Mouse (Mus musculus) midbrain, embryonic 12.5 days (tissue): ENCODE measurements around the gene Zfp579. TPM values are rescaled to one million over a fixed set of nuclear protein-coding genes. Genes with fewer than 3 reads are reported as not detected.
"Not testable (repeated sequence)": the region's sequence is repeated elsewhere in the genome, so short reads cannot be mapped to it uniquely, and the experiment has no call there.

Source experiments
- ATAC-seq: fragments of 200-750 bp; cut with Nextera tagmentation; 2 replicates; pipeline ENCODE4 v1.8.0; 2017; ENCODE audit warnings: low read depth, moderate TSS enrichment, moderate library complexity; ENCODE audit not compliant: low FRiP score
- H3K27ac ChIP-seq: fragments of 300-500 bp; sonication (generic); replicated peaks from 2 replicates; pipeline ENCODE4 v1.5.1; 2016; ENCODE audit warnings: mild to moderate bottlenecking
- H3K27me3 ChIP-seq: fragments of 300-500 bp; sonication (generic); 2 replicates; pipeline ENCODE4 v1.6.1; 2016; ENCODE audit warnings: mild to moderate bottlenecking
- H3K36me3 ChIP-seq: fragments of 300-500 bp; sonication (generic); 2 replicates; pipeline ENCODE4 v1.6.1; 2016
- H3K4me1 ChIP-seq: fragments of 300-500 bp; sonication (generic); 2 replicates; pipeline ENCODE4 v1.6.1; 2016
- H3K4me2 ChIP-seq: fragments of 300-500 bp; sonication (generic); replicated peaks from 2 replicates; pipeline ENCODE4 v1.6.1; 2016; ENCODE audit warnings: mild to moderate bottlenecking, moderate library complexity
- H3K4me3 ChIP-seq: fragments of 300-500 bp; sonication (generic); 2 replicates; pipeline ENCODE4 v1.5.1; 2016; ENCODE audit warnings: mild to moderate bottlenecking
- H3K9ac ChIP-seq: fragments of 300-500 bp; sonication (generic); replicated peaks from 2 replicates; pipeline ENCODE4 v1.6.1; 2016; ENCODE audit warnings: mild to moderate bottlenecking, moderate library complexity
- H3K9me3 ChIP-seq: fragments of 300-500 bp; sonication (generic); 2 replicates; pipeline ENCODE4 v1.6.1; 2016; ENCODE audit warnings: mild to moderate bottlenecking
- WGBS: fragments of 180-500 bp; shearing (Covaris S2); methylation state at CpG from one replicate; pipeline ENCODE4 v1.1.7; 2016; 5-methylcytosine and 5-hydroxymethylcytosine counted together
- polyA plus RNA-seq: library from polyadenylated mRNA; unstranded; fragments of >200 nt; fragmentation: Nextera tagmentation; extraction: Ambion mirVana; gene quantifications from 2 replicates; pipeline ENCODE4 v1.2.1, GENCODE M21; 2016

Zfp579 gene
- polyA plus RNA-seq, 1 experiment from 2014 or later, result 60.9 TPM

DNA sequence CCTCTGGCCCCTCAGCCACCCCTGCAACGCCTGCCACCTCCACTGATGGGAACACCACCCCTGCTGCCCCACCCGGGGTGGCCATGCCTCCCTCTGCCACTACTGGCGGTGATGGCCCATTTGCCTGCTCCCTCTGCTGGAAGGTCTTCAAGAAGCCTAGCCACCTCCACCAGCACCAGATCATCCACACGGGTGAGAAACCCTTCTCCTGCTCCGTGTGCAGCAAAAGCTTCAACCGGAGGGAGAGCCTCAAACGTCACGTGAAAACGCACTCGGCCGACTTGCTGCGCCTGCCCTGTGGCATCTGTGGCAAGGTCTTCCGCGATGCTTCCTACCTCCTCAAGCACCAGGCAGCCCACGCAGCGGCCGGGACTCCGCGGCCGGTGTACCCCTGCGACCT, 34.0 kb upstream of the Zfp579 start:
- Histone ChIP-seq H3K36me3 (peaks cover 79% of the 10 kb centered on the region), H3K27me3 (no peaks in the 10 kb centered on the region), H3K27ac (no peak overlapping the region), H3K4me2 (no peak overlapping the region), H3K9me3 (peaks cover 30% of the 10 kb centered on the region), H3K4me3 (no peak overlapping the region), H3K9ac (no peak overlapping the region), H3K4me1 (no peaks in the 10 kb centered on the region)
- ATAC-seq, result no peak
- WGBS, result 92% methylated on average over 21 of the region's 21 CpGs

DNA sequence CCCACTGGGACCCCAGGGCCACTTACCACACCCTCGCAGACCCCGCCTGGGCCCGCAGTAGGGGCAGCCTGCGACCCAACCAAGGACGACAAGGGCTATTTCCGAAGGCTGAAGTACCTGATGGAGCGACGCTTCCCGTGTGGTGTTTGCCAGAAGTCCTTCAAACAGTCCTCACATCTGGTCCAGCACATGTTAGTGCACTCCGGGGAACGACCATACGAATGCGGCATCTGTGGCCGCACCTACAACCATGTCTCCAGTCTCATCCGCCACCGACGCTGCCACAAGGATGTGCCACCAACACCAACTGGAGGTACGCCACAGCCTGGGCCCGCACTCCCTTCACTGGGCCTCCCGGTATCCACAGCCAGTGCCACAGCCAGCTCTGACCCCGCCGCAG, 33.6 kb upstream of the Zfp579 start:
- Histone ChIP-seq H3K9me3 (peaks cover 30% of the 10 kb centered on the region), H3K9ac (no peak overlapping the region), H3K4me3 (no peak overlapping the region), H3K27ac (no peak overlapping the region), H3K27me3 (no peaks in the 10 kb centered on the region), H3K36me3 (peaks cover 79% of the 10 kb centered on the region), H3K4me1 (no peaks in the 10 kb centered on the region), H3K4me2 (no peak overlapping the region)
- no peak for ATAC-seq
- WGBS, result 92% methylated on average over 22 of the region's 22 CpGs

DNA sequence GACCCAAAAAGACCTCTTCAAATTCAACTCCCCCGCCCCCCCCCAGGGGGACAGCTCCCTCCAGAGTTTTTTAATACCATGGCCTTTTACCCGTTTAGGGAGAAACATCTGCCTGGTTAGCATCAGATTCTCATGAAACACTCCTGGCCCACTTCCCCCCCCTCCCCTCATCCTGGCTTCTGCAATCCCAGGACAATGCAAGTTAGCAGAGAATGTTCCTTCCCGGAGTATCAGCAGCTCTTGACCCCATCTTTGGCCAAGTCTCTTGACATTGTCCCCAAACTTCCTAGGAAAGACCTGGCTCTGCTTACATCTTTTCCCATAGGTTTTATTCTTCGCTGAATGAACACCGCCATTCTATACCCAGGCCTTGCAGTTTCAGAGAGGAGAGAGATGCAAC, 25.2 kb upstream of the Zfp579 start:
- Histone ChIP-seq H3K4me1 (peaks cover 18% of the 10 kb centered on the region), H3K27ac (peak overlapping the region; percentile 94), H3K4me2 (peak overlapping the region; percentile 86), H3K9ac (peak overlapping the region; percentile 94), H3K9me3 (no peaks in the 10 kb centered on the region), H3K27me3 (no peaks in the 10 kb centered on the region), H3K36me3 (peaks cover 36% of the 10 kb centered on the region), H3K4me3 (peak overlapping the region; percentile 93)
- WGBS, result 52% methylated on average over 5 of the region's 5 CpGs
- ATAC-seq, result no peak

DNA sequence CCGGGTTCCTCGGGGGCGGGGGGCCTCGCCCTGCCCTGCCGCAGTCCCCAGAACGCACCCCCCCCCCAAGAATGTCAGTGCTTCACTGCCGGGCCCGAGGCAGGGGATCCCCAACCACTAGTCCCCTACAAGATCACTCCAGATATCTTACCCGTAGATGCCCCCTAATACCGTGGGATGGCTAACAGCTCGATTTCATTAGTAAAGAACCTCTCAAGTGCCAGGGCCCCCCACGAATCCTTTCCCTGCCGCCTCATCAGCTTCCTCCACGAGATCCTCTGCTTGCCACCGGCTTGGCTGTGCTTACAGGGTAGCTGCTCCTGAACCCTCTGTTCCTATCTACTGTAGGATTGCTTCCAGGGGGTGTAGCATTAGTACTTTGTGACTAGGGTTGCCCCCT, 24.7 kb upstream of the Zfp579 start:
- peaks cover 23% of the 10 kb centered on the region for H3K4me1 ChIP-seq
- WGBS, result 0% methylated on average over 11 of the region's 15 CpGs

DNA sequence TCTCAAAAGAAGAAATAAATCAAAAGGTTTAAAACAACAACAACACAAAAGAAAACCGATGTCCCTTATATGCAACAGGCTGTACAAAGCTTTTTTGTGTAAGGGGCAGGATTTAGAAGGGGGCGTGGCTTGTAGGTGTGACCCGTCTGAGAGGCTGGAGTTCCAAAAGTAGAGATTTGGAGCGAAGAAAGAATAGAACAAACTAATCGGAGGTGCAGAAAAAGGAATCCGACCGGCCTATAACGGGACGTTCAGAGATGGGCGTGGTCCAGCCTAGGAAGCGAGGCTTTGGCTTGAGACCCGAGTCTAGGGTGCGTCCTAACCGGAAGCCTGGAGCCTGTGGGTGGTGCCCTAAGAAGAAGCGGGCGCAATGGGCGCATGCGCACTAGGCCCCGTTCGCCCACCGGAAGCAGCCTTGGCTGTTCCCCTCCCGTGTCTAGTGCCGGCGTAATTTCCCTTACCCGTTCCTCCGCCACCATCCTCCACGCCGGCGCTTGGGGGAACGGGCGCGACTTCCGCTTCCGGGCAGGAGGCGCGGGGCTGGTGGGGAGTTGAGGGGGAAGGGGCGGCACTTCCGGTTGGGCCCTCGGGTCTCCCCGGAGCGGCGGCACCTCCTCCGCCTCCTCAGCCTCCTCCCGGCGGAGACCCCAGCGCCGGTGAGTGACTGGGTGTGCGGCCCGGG, 24.2 kb upstream of the Zfp579 start, which contains the start of the genes Zfp865 and Ccdc106:
Zfp865 (plus strand) TSS at position 377 of the 682 bp plus-strand sequence.
Ccdc106 (plus strand) TSS at position 554 of the 682 bp plus-strand sequence.
- H3K36me3 ChIP-seq, result peaks cover 36% of the 10 kb centered on the region

More for the DNA sequence above, 24.7 kb upstream of the Zfp579 start:
- peak overlapping the region; percentile 86 for H3K4me2 ChIP-seq
- H3K9ac ChIP-seq, result peak overlapping the region; percentile 94
- H3K4me3 ChIP-seq, result peak overlapping the region; percentile 93
- H3K9me3 ChIP-seq, result no peaks in the 10 kb centered on the region
- 0 out of 2 replicates have a peak, but pooled peaks have one; percentile 1 for ATAC-seq
- H3K27ac ChIP-seq, result peak overlapping the region; percentile 94
- H3K27me3 ChIP-seq, result no peaks in the 10 kb centered on the region
- peaks cover 36% of the 10 kb centered on the region for H3K36me3 ChIP-seq

DNA sequence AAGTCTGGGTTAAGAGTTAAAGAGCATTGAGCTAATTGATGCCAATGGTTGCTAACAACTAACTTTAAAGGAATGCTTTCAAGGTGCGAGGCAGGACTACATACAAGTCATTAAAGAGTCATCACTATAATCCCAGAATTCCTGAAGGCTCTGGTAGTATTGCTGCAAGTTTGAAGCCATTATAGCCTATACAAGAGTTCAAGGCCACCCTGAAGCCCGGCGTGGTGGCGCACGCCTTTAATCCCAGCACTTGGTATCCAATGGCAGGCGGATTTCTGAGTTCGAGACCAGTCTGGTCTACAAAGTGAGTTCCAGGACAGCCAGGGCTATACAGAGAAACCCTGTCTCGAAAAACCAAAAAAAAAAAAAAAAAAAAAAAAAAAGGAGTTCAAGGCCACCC, 23.6 kb upstream of the Zfp579 start:
- H3K4me3 ChIP-seq, result peak overlapping the region; percentile 93
- peak overlapping the region; percentile 86 for H3K4me2 ChIP-seq
- peaks cover 31% of the 10 kb centered on the region for H3K36me3 ChIP-seq
- not testable (repeated sequence) for H3K9me3 ChIP-seq, H3K27me3 ChIP-seq, H3K9ac ChIP-seq, ATAC-seq
- WGBS, result 32% methylated on average over 8 of the region's 8 CpGs
- peak overlapping the region; percentile 94 for H3K27ac ChIP-seq
- H3K4me1 ChIP-seq, result peaks cover 23% of the 10 kb centered on the region

More for the DNA sequence above, 24.2 kb upstream of the Zfp579 start, which contains the start of the genes Zfp865 and Ccdc106:
- Histone ChIP-seq H3K9ac (peak within 1 kb of the TSS; percentile 94), H3K27ac (peak within 1 kb of the TSS; percentile 94), H3K4me3 (peak within 1 kb of the TSS; percentile 93), H3K4me2 (peak within 1 kb of the TSS; percentile 86), H3K4me1 (peaks cover 23% of the 10 kb centered on the region), H3K27me3 (no peaks in the 10 kb centered on the region), H3K9me3 (no peaks in the 10 kb centered on the region)
- ATAC-seq, result peak; percentile 91
- WGBS, result 1% methylated on average over 39 of the region's 49 CpGs

DNA sequence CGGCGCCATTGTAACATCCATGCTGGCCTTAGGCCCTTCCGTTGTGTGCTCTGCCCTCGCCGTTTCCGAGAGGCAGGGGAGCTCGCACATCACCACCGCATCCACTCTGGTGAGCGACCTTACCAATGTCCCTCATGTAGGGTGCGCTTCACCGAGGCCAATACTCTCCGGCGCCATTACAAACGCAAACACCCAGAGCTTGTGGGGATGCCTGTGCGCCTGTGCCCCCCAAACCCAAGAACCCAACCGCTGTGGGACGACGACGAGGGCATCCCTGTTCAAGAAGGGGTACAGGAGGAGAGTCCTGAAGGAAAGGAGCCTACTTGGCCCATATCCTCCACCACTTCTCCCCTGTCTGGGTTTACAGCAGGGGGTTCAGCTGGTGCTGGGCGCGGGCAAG, 22.0 kb upstream of the Zfp579 start:
- Histone ChIP-seq H3K27ac (no peak overlapping the region), H3K4me1 (peaks cover 28% of the 10 kb centered on the region), H3K9me3 (no peaks in the 10 kb centered on the region), H3K4me2 (no peak overlapping the region), H3K27me3 (no peaks in the 10 kb centered on the region), H3K9ac (no peak overlapping the region), H3K4me3 (no peak overlapping the region), H3K36me3 (peaks cover 15% of the 10 kb centered on the region)
- 97% methylated on average over 21 of the region's 21 CpGs for WGBS
- no peak for ATAC-seq

DNA sequence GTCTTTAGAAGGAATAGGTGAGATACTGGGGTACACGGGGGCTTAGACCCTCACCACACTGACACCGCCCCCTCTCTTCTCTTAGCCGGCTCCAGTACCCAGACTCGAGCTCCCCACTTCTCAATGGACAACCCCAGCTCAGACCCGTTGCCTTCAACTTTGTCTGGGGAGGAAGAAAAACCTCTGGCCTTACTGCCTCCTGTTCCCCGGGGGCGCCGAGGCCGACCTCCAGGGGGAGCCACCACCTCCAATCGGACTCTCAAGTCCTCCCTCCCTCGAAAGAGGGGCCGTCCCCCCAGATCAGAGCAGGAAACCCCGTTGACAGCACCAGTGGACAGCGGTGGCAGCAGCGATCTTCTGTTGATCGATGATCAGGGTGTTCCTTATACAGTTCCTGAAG, 21.4 kb upstream of the Zfp579 start:
- no peak for ATAC-seq
- no peaks in the 10 kb centered on the region for H3K27me3 ChIP-seq
- no peak overlapping the region for H3K9ac ChIP-seq

DNA sequence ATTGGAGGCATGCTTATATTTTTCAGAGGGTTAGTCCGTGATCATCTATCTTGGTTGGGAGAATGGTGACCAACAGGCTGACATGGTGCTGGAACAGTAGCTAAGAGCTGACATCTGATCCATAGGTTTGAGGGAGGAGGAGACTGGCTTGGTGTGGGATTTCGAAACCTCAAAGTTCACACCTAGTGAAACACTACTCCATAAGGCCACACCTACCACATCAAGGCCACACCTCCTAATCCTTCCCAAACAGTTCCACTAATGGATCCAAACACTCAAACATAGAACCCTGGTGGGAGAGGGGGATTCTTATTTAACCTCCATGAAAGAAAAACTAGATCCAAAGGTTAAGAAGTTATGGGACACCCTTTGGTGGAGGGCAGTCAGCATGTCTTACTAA, 21.0 kb upstream of the Zfp579 start:
- no peak overlapping the region for H3K4me3 ChIP-seq
- 94% methylated on average over 2 of the region's 2 CpGs for WGBS
- H3K9me3 ChIP-seq, result no peaks in the 10 kb centered on the region
- H3K27ac ChIP-seq, result no peak overlapping the region
- ATAC-seq, result no peak
- H3K36me3 ChIP-seq, result peaks cover 15% of the 10 kb centered on the region
- no peak overlapping the region for H3K9ac ChIP-seq
- H3K4me2 ChIP-seq, result no peak overlapping the region
- peaks cover 24% of the 10 kb centered on the region for H3K4me1 ChIP-seq
- no peaks in the 10 kb centered on the region for H3K27me3 ChIP-seq

More for the DNA sequence above, 21.4 kb upstream of the Zfp579 start:
- peaks cover 28% of the 10 kb centered on the region for H3K4me1 ChIP-seq
- H3K9me3 ChIP-seq, result no peaks in the 10 kb centered on the region
- 92% methylated on average over 16 of the region's 16 CpGs for WGBS
- H3K4me2 ChIP-seq, result no peak overlapping the region
- no peak overlapping the region for H3K4me3 ChIP-seq
- H3K27ac ChIP-seq, result no peak overlapping the region
- H3K36me3 ChIP-seq, result peaks cover 15% of the 10 kb centered on the region

DNA sequence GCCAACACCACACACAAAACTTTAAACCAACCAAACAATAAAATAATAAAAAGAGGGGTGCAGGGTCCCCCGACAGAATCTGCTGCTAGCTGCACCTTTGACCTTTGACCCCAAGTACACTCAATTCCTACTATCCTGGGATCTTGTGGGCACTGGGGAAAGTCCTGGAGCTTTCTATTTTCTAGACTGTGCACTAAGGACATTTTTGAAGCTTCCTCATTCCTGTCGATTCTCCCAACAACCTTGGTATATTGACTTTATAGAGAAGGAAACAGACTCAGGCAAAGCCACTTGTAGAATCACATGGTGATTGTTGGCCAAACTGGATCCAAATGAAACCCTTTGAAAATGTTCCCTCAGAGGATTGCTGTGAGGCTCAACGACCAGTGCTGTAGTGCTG, 20.1 kb upstream of the Zfp579 start:
- Histone ChIP-seq H3K4me3 (peak overlapping the region; percentile 72), H3K27ac (peak overlapping the region; percentile 96), H3K27me3 (no peaks in the 10 kb centered on the region), H3K9ac (peak overlapping the region; percentile 88; the same call in 1 of the 2 replicates), H3K36me3 (peaks cover 22% of the 10 kb centered on the region), H3K4me1 (peaks cover 15% of the 10 kb centered on the region), H3K4me2 (peak overlapping the region; percentile 55), H3K9me3 (no peaks in the 10 kb centered on the region)
- ATAC-seq, result no peak
- 69% methylated on average over 3 of the region's 3 CpGs for WGBS

DNA sequence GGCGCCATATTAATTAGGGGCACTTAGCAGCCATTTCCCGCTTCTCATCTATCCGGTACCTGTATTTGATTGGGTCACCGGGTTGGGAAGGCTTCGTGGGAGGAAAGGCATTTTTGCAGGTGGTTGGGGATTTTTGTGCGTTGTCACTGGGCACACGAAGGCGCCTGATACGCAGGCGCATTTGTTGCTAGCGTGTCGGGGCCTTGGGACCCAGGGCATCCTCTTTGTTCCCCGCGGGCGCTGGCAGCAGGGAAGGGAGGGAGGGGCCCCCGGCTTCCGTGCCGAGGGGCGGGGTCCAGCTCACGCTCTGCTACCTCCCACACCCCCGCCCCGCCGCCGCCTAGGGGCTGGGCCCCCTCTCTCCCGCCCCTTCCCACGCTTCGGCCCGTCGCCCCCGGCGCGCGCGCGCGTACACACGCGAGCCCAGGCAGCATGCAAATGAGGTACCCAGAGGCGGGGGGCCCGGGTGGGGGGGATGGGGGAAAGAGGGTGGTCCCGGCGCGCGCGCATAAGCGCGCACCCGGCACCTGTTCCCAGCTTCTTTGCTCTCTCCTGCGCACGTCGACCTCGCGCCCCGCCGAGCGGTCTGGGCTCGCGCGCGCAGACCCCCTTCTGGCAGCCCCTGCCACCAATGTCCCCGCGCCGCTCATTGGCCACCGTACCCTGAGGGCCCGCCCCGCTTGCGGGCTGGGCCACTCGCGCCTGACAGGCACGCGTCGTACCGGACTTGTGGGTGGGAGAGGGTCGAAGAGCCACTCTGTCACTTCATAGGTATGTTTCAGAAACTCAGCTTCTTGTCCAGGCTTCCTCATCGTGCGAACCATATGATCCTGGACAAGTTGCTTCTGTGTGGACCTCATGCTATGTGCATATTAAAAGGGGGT, 19.4 kb upstream of the Zfp579 start, which contains the start of gene Gm44973:
Gm44973 (plus strand) TSS at position 379 of the 884 bp plus-strand sequence.
- H3K27ac ChIP-seq, result peak within 1 kb of the TSS; percentile 96

More for the DNA sequence above, 19.4 kb upstream of the Zfp579 start, which contains the start of gene Gm44973:
- H3K9me3 ChIP-seq, result no peaks in the 10 kb centered on the region
- H3K27me3 ChIP-seq, result no peaks in the 10 kb centered on the region
- ATAC-seq, result peak; percentile 80
- peak within 1 kb of the TSS; percentile 55 for H3K4me2 ChIP-seq
- H3K4me3 ChIP-seq, result peak within 1 kb of the TSS; percentile 72
- H3K9ac ChIP-seq, result peak within 1 kb of the TSS; percentile 88
- WGBS, result under 1% methylated on average over 50 of the region's 76 CpGs
- peaks cover 12% of the 10 kb centered on the region for H3K4me1 ChIP-seq
- peaks cover 29% of the 10 kb centered on the region for H3K36me3 ChIP-seq
